Mouse (Mus musculus) heart, embryonic 15.5 days (tissue): ENCODE results near the gene Slc26a11. TPM values are rescaled to one million over a fixed set of nuclear protein-coding genes. Genes with fewer than 3 reads are reported as not detected.
A peak's percentile ranks its signal among the peaks of the same experiment; 100 is the strongest.

Experiments used
- ATAC-seq: fragments of 200-750 bp; cut with Nextera tagmentation; replicated peaks from 2 replicates; pipeline ENCODE4 v1.8.0; 2017; ENCODE audit warnings: low read depth, moderate TSS enrichment; ENCODE audit not compliant: insufficient number of reproducible peaks, insufficient read depth, low FRiP score
- H3K27ac ChIP-seq: fragments of 300-500 bp; sonication (generic); 2 replicates; pipeline ENCODE4 v1.5.1; 2015; ENCODE audit warnings: mild to moderate bottlenecking, inconsistent platforms
- H3K27me3 ChIP-seq: fragments of 300-500 bp; sonication (generic); 2 replicates; pipeline ENCODE4 v1.6.1; 2015; ENCODE audit warnings: inconsistent platforms
- H3K36me3 ChIP-seq: fragments of 300-500 bp; sonication (generic); 2 replicates; pipeline ENCODE4 v1.6.1; 2015; ENCODE audit warnings: mild to moderate bottlenecking, inconsistent platforms
- H3K4me1 ChIP-seq: fragments of 300-500 bp; sonication (generic); replicated peaks from 2 replicates; pipeline ENCODE4 v1.6.1; 2015; ENCODE audit warnings: inconsistent platforms
- H3K4me2 ChIP-seq: fragments of 300-500 bp; sonication (generic); 2 replicates; pipeline ENCODE4 v1.6.1; 2015; ENCODE audit warnings: inconsistent platforms, mild to moderate bottlenecking, moderate library complexity
- H3K4me3 ChIP-seq: fragments of 300-500 bp; sonication (generic); 2 replicates; pipeline ENCODE4 v1.5.1; 2015; ENCODE audit warnings: mild to moderate bottlenecking, inconsistent platforms
- H3K9ac ChIP-seq: fragments of 300-500 bp; sonication (generic); 2 replicates; pipeline ENCODE4 v1.6.1; 2015; ENCODE audit warnings: mild to moderate bottlenecking, inconsistent platforms
- H3K9me3 ChIP-seq: fragments of 300-500 bp; sonication (generic); replicated peaks from 2 replicates; pipeline ENCODE4 v1.6.1; 2016; ENCODE audit warnings: inconsistent platforms
- WGBS: fragments of 180-500 bp; shearing (Covaris S2); methylation state at CpG from one replicate; pipeline ENCODE4 v1.1.7; 2015; ENCODE audit warnings: mixed read lengths; 5-methylcytosine and 5-hydroxymethylcytosine counted together
- microRNA counts: library from miRNA; unstranded; fragments of <30 nt; microRNA quantifications from one replicate; lab custom pipeline; 2016
- microRNA-seq: library from miRNA; unstranded; fragments of <30 nt; microRNA quantifications from one replicate; pipeline ENCODE4, GENCODE M21; 2016
- polyA plus RNA-seq: library from polyadenylated mRNA; unstranded; fragments of >200 nt; fragmentation: Nextera tagmentation; extraction: Ambion mirVana; gene quantifications from 2 replicates; pipeline ENCODE4 v1.2.1, GENCODE M21; 2015

The Slc26a11 gene
- polyA plus RNA-seq, 1 experiment from 2014 or later, result 9.0 TPM

- H3K4me2 ChIP-seq, result no peak overlapping the region
- ATAC-seq, result no peak
- no peak overlapping the region for H3K27ac ChIP-seq
- WGBS, result 53% methylated on average over 5 of the region's 5 CpGs
- no peak overlapping the region for H3K4me3 ChIP-seq
- H3K9me3 ChIP-seq, result no peaks in the 10 kb centered on the region
- no peaks in the 10 kb centered on the region for H3K4me1 ChIP-seq
- no peaks in the 10 kb centered on the region for H3K27me3 ChIP-seq
- peaks cover 24% of the 10 kb centered on the region for H3K36me3 ChIP-seq
- H3K9ac ChIP-seq, result no peak overlapping the region
These were observed 49.3 kb downstream of the Slc26a11 start for GRCm38 (mm10) chr11:119404627-119405026.

- H3K36me3 ChIP-seq, result peaks cover 45% of the 10 kb centered on the region
These were observed 52.0 kb downstream of the Slc26a11 start for GRCm38 (mm10) chr11:119407381-119407780.

GRCm38 (mm10) chr11:119407977-119408376 is 52.6 kb downstream of the Slc26a11 start:
- no peaks in the 10 kb centered on the region for H3K9me3 ChIP-seq
- H3K27ac ChIP-seq, result no peak overlapping the region
- no peak overlapping the region for H3K9ac ChIP-seq
- no peak for ATAC-seq
- 56% methylated on average over 5 of the region's 5 CpGs for WGBS
- peaks cover 46% of the 10 kb centered on the region for H3K36me3 ChIP-seq
- no peak overlapping the region for H3K4me3 ChIP-seq
- no peaks in the 10 kb centered on the region for H3K27me3 ChIP-seq
- H3K4me2 ChIP-seq, result no peak overlapping the region
- no peaks in the 10 kb centered on the region for H3K4me1 ChIP-seq

More at GRCm38 (mm10) chr11:119407381-119407780, 52.0 kb downstream of the Slc26a11 start:
- Histone ChIP-seq H3K9me3 (no peaks in the 10 kb centered on the region), H3K4me1 (no peaks in the 10 kb centered on the region), H3K4me2 (no peak overlapping the region), H3K9ac (no peak overlapping the region), H3K4me3 (no peak overlapping the region), H3K27ac (no peak overlapping the region), H3K27me3 (no peaks in the 10 kb centered on the region)
- ATAC-seq, result no peak
- 89% methylated on average over 6 of the region's 6 CpGs for WGBS

GRCm38 (mm10) chr11:119419327-119420118 is 64.2 kb downstream of the Slc26a11 start:
- Histone ChIP-seq H3K4me2 (no peak overlapping the region), H3K36me3 (peaks cover 67% of the 10 kb centered on the region), H3K4me3 (no peak overlapping the region), H3K4me1 (no peaks in the 10 kb centered on the region), H3K27me3 (no peaks in the 10 kb centered on the region), H3K9ac (no peak overlapping the region), H3K27ac (peak overlapping the region; percentile 47), H3K9me3 (no peaks in the 10 kb centered on the region)
- no peak for ATAC-seq
- WGBS, result 52% methylated on average over 16 of the region's 16 CpGs

- H3K27ac ChIP-seq, result no peak overlapping the region
- ATAC-seq, result no peak
- no peak overlapping the region for H3K4me3 ChIP-seq
These were observed 65.1 kb downstream of the Slc26a11 start for GRCm38 (mm10) chr11:119420426-119420825.

GRCm38 (mm10) chr11:119427431-119427830 is 72.1 kb downstream of the Slc26a11 start:
- H3K27ac ChIP-seq, result no peak overlapping the region
- H3K9ac ChIP-seq, result no peak overlapping the region
- no peaks in the 10 kb centered on the region for H3K27me3 ChIP-seq
- no peaks in the 10 kb centered on the region for H3K9me3 ChIP-seq
- H3K4me1 ChIP-seq, result peaks cover 16% of the 10 kb centered on the region
- WGBS, result 71% methylated on average over 6 of the region's 6 CpGs
- H3K36me3 ChIP-seq, result peaks cover 62% of the 10 kb centered on the region
- H3K4me3 ChIP-seq, result no peak overlapping the region
- no peak for ATAC-seq
- H3K4me2 ChIP-seq, result no peak overlapping the region

More at GRCm38 (mm10) chr11:119420426-119420825, 65.1 kb downstream of the Slc26a11 start:
- Histone ChIP-seq H3K27me3 (no peaks in the 10 kb centered on the region), H3K4me1 (no peaks in the 10 kb centered on the region), H3K9ac (no peak overlapping the region), H3K4me2 (no peak overlapping the region), H3K9me3 (no peaks in the 10 kb centered on the region), H3K36me3 (peaks cover 66% of the 10 kb centered on the region)
- WGBS, result 79% methylated on average over 5 of the region's 5 CpGs

- no peak overlapping the region for H3K9ac ChIP-seq
- 0 out of 2 replicates have a peak overlapping the region, but pooled peaks have one; percentile 22 for H3K4me3 ChIP-seq
- H3K4me1 ChIP-seq, result peaks cover 16% of the 10 kb centered on the region
- H3K9me3 ChIP-seq, result no peaks in the 10 kb centered on the region
- no peak for ATAC-seq
- H3K27me3 ChIP-seq, result no peaks in the 10 kb centered on the region
- WGBS, result 64% methylated on average over 5 of the region's 5 CpGs
- H3K36me3 ChIP-seq, result peaks cover 62% of the 10 kb centered on the region
- H3K27ac ChIP-seq, result peak overlapping the region; percentile 1; the same call in 1 of the 2 replicates
- H3K4me2 ChIP-seq, result peak overlapping the region; percentile 53
These were observed 72.6 kb downstream of the Slc26a11 start for GRCm38 (mm10) chr11:119427986-119428385.

- under 1% methylated on average over 21 of the region's 35 CpGs for WGBS
- no peaks in the 10 kb centered on the region for H3K27me3 ChIP-seq
- H3K4me1 ChIP-seq, result peaks cover 16% of the 10 kb centered on the region
- peaks cover 67% of the 10 kb centered on the region for H3K36me3 ChIP-seq
- peak; percentile 63; the same call in 1 of the 2 replicates for ATAC-seq
- H3K9me3 ChIP-seq, result no peaks in the 10 kb centered on the region
- peak overlapping the region; percentile 22 for H3K4me3 ChIP-seq
- peak overlapping the region; percentile 53 for H3K4me2 ChIP-seq
- H3K27ac ChIP-seq, result peak overlapping the region; percentile 23
- no peak overlapping the region for H3K9ac ChIP-seq
These were observed 73.3 kb downstream of the Slc26a11 start for GRCm38 (mm10) chr11:119428649-119429136.

MicroRNA genes within 50 kb of the gene (microRNA counts, 519-probe panel; counts per million panel counts)
- microRNA mmu-miR-1932 (lab: Ali Mortazavi, UCI), result not detected

Small RNA genes within 50 kb of the gene (microRNA-seq; reads per million reads assigned to microRNA genes)
- not detected for gene Mir1932

Other genes with a start within 250 kb of the Slc26a11 start
- gene Tbc1d16, start 127.1 kb upstream of the Slc26a11 start, polyA plus RNA-seq, result 16.1 and 19.7 TPM in 2 replicates
- 1.3 and 2.5 TPM in 2 replicates for gene Ccdc40, start 127.0 kb upstream of the Slc26a11 start, polyA plus RNA-seq
- gene Gaa, start 87.7 kb upstream of the Slc26a11 start, polyA plus RNA-seq, result 74.7 and 97.9 TPM in 2 replicates
- 213 and 251 TPM in 2 replicates for gene Eif4a3, start 55.5 kb upstream of the Slc26a11 start, polyA plus RNA-seq
- 0.28 and 0.38 TPM in 2 replicates for gene Card14, start 47.8 kb upstream of the Slc26a11 start, polyA plus RNA-seq
- gene Sgsh, start within 50 bp of the Slc26a11 start, polyA plus RNA-seq, result 5.4 and 7.1 TPM in 2 replicates
- gene Rnf213, start 37.5 kb downstream of the Slc26a11 start, polyA plus RNA-seq, result 4.6 and 6.4 TPM in 2 replicates
- 9.6 and 12.4 TPM in 2 replicates for gene Endov, start 135.8 kb downstream of the Slc26a11 start, polyA plus RNA-seq
- gene Nptx1, start 192.2 kb downstream of the Slc26a11 start, polyA plus RNA-seq, result 0.79 and 1.1 TPM in 2 replicates
- gene Rptor, start 247.3 kb downstream of the Slc26a11 start, polyA plus RNA-seq, result 6.4 and 10.2 TPM in 2 replicates